ENCODE assay signal across 8 mouse cellular contexts in genomic region chr11:83441235-83441634, GRCm38 (mm10). TPM values are rescaled to one million over a fixed set of nuclear protein-coding genes. Genes with fewer than 3 reads are reported as not detected.
A peak's percentile ranks its signal among the peaks of the same experiment; 100 is the strongest.
DNase-seq lines count a peak whose midpoint lies in the region; ATAC-seq and TF ChIP-seq lines count a peak whose summit lies in the region.

No protein-coding gene starts in this region.

- no peak for ATAC-seq in embryonic facial prominence, embryonic 12.5 days (ENCODE audit: insufficient number of reproducible peaks, insufficient read depth, low FRiP score, low TSS enrichment)
- no peak for ATAC-seq in liver, postnatal 0 days

- H3K36me3 ChIP-seq in embryonic facial prominence, embryonic 12.5 days, result no peaks in the 10 kb centered on the region
- no peaks in the 10 kb centered on the region for H3K36me3 ChIP-seq in liver, postnatal 0 days (replicated peaks; ENCODE audit: insufficient read depth, low read length)

- H3K9me3 ChIP-seq in embryonic facial prominence, embryonic 12.5 days, result no peaks in the 10 kb centered on the region
- no peaks in the 10 kb centered on the region for H3K9me3 ChIP-seq in liver, postnatal 0 days (ENCODE audit: low read length)

- H3K4me2 ChIP-seq in embryonic facial prominence, embryonic 12.5 days (replicated peaks), result peak overlapping the region; percentile 86
- peak overlapping the region; percentile 98 for H3K4me2 ChIP-seq in liver, postnatal 0 days (ENCODE audit: low read depth, low read length)

- WGBS in embryonic facial prominence, embryonic 12.5 days, result 33% methylated on average over 6 of the region's 7 CpGs
- 41% methylated on average over 6 of the region's 7 CpGs for WGBS in liver, postnatal 0 days (ENCODE audit: insufficient replicate concordance)

- 0 out of 2 replicates have a peak overlapping the region, but pooled peaks have one; percentile 59 for H3K9ac ChIP-seq in embryonic facial prominence, embryonic 12.5 days
- no peak overlapping the region; the same call in 1 of the 2 replicates for H3K9ac ChIP-seq in liver, postnatal 0 days (replicated peaks)

- intact Hi-C loops in heart, postnatal 14 days (cut with DNase I), result loop anchor here (5.0 kb wide), 2 partner anchors 191 to 296 kb away; no protein-coding TSS in a partner anchor

- peaks cover 10% of the 10 kb centered on the region; the same call in 1 of the 2 replicates for H3K4me1 ChIP-seq in embryonic facial prominence, embryonic 12.5 days
- H3K4me1 ChIP-seq in liver, postnatal 0 days (ENCODE audit: insufficient read depth), result peaks cover 9% of the 10 kb centered on the region

- TF ChIP-seq CTCF in layer of hippocampus, adult 2 months (conservative IDR thresholded peaks at IDR 0.05), result no peak
- TF ChIP-seq CTCF in liver, postnatal 0 days (IDR thresholded peaks at IDR 0.05; ENCODE audit: low read depth), result no peak

- peak overlapping the region; percentile 65; the same call in 1 of the 2 replicates for H3K4me3 ChIP-seq in layer of hippocampus, adult 2 months
- H3K4me3 ChIP-seq in embryonic facial prominence, embryonic 12.5 days, result no peak overlapping the region
- peak overlapping the region; percentile 70 for H3K4me3 ChIP-seq in liver, postnatal 0 days (ENCODE audit: low read depth, low read length)

- DNase-seq in layer of hippocampus, adult 2 months (ENCODE audit: low spot score in 2 of 2), result no peak
- DNase-seq in layer of hippocampus, adult 9-10 months (ENCODE audit: low spot score), result no peak
- peak; percentile 77 to 80 for DNase-seq in heart, postnatal 14 days
- no peak for DNase-seq in liver, postnatal 0 days
- no peak for DNase-seq in embryo, embryonic 11 days
- DNase-seq in retina, postnatal 1 day, result no peak
- DNase-seq in layer of hippocampus, postnatal 36 days, result no peak

- peaks cover 50% of the 10 kb centered on the region for H3K27me3 ChIP-seq in embryonic facial prominence, embryonic 12.5 days
- peaks cover 47% of the 10 kb centered on the region for H3K27me3 ChIP-seq in liver, postnatal 0 days (ENCODE audit: insufficient read depth, low read length)

- H3K27ac ChIP-seq in layer of hippocampus, adult 2 months, result peak overlapping the region; percentile 76
- H3K27ac ChIP-seq in embryonic facial prominence, embryonic 12.5 days, result no peak overlapping the region
- H3K27ac ChIP-seq in liver, postnatal 0 days (ENCODE audit: low read depth), result no peak overlapping the region

- TF ChIP-seq EP300 in liver, postnatal 0 days (IDR thresholded peaks at IDR 0.05; ENCODE audit: low read depth), result no peak

RNA-seq across cellular contexts. Expression of gene 1700020L24Rik, which starts 3.8 kb away (rescaled TPM):
- total RNA-seq in layer of hippocampus, adult 2 months (2021), result not detected
- 0.45 and 0.60 TPM in 2 replicates for polyA plus RNA-seq in embryonic facial prominence, embryonic 12.5 days (2016; fragmentation: Nextera tagmentation; extraction: Ambion mirVana)
- total RNA-seq in heart, postnatal 14 days (2021), result not detected
- 2.6 and 3.1 TPM in 2 replicates for polyA plus RNA-seq in liver, postnatal 0 days (2015; fragmentation: Nextera tagmentation; extraction: Ambion mirVana)
- total RNA-seq in layer of hippocampus, postnatal 36 days (2021), result not detected

RNA-seq across cellular contexts. Expression of gene Gas2l2, which starts 12.0 kb away (rescaled TPM):
- under 1 TPM in 1 of 2 experiments, not detected in 1; 0.28 TPM for total RNA-seq in layer of hippocampus, adult 2 months (2021)
- 0.06 and 0.09 TPM in 2 replicates for polyA plus RNA-seq in embryonic facial prominence, embryonic 12.5 days (2016; fragmentation: Nextera tagmentation; extraction: Ambion mirVana)
- total RNA-seq in heart, postnatal 14 days (2021), result under 1 TPM in 1 of 2 experiments, not detected in 1; 0.24 TPM
- not detected in 2 replicates for polyA plus RNA-seq in liver, postnatal 0 days (2015; fragmentation: Nextera tagmentation; extraction: Ambion mirVana)
- under 1 TPM; 0.12 to 0.15 TPM for total RNA-seq in layer of hippocampus, postnatal 36 days (2021)

RNA-seq across cellular contexts. Expression of gene Mmp28, which starts 21.6 kb away (rescaled TPM):
- total RNA-seq in layer of hippocampus, adult 2 months (2021), result 1 to 10 TPM; 3.0 to 3.3 TPM
- 2.9 and 3.2 TPM in 2 replicates for polyA plus RNA-seq in embryonic facial prominence, embryonic 12.5 days (2016; fragmentation: Nextera tagmentation; extraction: Ambion mirVana)
- total RNA-seq in heart, postnatal 14 days (2021), result 1 to 10 TPM; 7.6 to 9.6 TPM
- polyA plus RNA-seq in liver, postnatal 0 days (2015; fragmentation: Nextera tagmentation; extraction: Ambion mirVana), result 0.20 and 0.43 TPM in 2 replicates
- total RNA-seq in layer of hippocampus, postnatal 36 days (2021), result 1 to 10 TPM; 2.9 to 4.0 TPM

RNA-seq across cellular contexts. Expression of gene Taf15, which starts 31.7 kb away (rescaled TPM):
- 10 to 100 TPM; 81.2 to 93.6 TPM for total RNA-seq in layer of hippocampus, adult 2 months (2021)
- 14.5 and 15.5 TPM in 2 replicates for polyA plus RNA-seq in embryonic facial prominence, embryonic 12.5 days (2016; fragmentation: Nextera tagmentation; extraction: Ambion mirVana)
- 10 to 100 TPM; 37.8 to 38.5 TPM for total RNA-seq in heart, postnatal 14 days (2021)
- polyA plus RNA-seq in liver, postnatal 0 days (2015; fragmentation: Nextera tagmentation; extraction: Ambion mirVana), result 2.8 and 3.4 TPM in 2 replicates
- total RNA-seq in layer of hippocampus, postnatal 36 days (2021), result 10 to 100 TPM; 75.0 to 77.4 TPM

RNA-seq across cellular contexts. Expression of gene Rasl10b, which starts 32.3 kb away (rescaled TPM):
- total RNA-seq in layer of hippocampus, adult 2 months (2021), result 100 to 1,000 TPM; 229 to 234 TPM
- 6.3 and 6.9 TPM in 2 replicates for polyA plus RNA-seq in embryonic facial prominence, embryonic 12.5 days (2016; fragmentation: Nextera tagmentation; extraction: Ambion mirVana)
- 10 to 100 TPM; 30.4 to 31.9 TPM for total RNA-seq in heart, postnatal 14 days (2021)
- polyA plus RNA-seq in liver, postnatal 0 days (2015; fragmentation: Nextera tagmentation; extraction: Ambion mirVana), result 0.05 TPM in 1 of 2 replicates, not detected in the other
- total RNA-seq in layer of hippocampus, postnatal 36 days (2021), result 100 to 1,000 TPM; 223 to 227 TPM

Comparison
In these comparisons a context has a peak if more than half of its experiments do, and no peak if none do; other contexts are left out.
1. DNase-seq: peak in heart, postnatal 14 days (2 of 2); none in layer of hippocampus, adult 2 months (0 of 2), layer of hippocampus, adult 9-10 months (single experiment), liver, postnatal 0 days (single experiment), embryo, embryonic 11 days (single experiment), retina, postnatal 1 day (single experiment) and layer of hippocampus, postnatal 36 days (0 of 2).